ENCODE assay signal across 19 mouse cellular contexts in genomic region chr7:96420045-96420444, GRCm38 (mm10).
DNase-seq lines count a peak whose midpoint lies in the region; ATAC-seq and TF ChIP-seq lines count a peak whose summit lies in the region.
"Had no signal": no experiment of that assay in that cellular context is flagged by ENCODE, and none has a peak within 500 bp of the region (broad histone marks: within the 10 kb centered on the region; RNA-seq: fewer than 3 reads in every experiment).

No protein-coding gene starts in this region.

- H3K36me3 ChIP-seq in kidney, adult 2 months (ENCODE audit: control insufficient read depth, insufficient read depth, low read length): no peaks in the 10 kb centered on the region
- no peaks in the 10 kb centered on the region for H3K36me3 ChIP-seq in kidney, embryonic 14.5 days (ENCODE audit: control insufficient read depth, insufficient read depth, low read length)
- H3K36me3 ChIP-seq: forebrain, embryonic 10.5 days; intestine, embryonic 15.5 days had no signal

- H3K4me1 ChIP-seq in kidney, adult 2 months (ENCODE audit: control insufficient read depth, insufficient read depth, low read length): 0 out of 2 replicates have a peak, but pooled peaks cover 2% of the 10 kb centered on the region
- H3K4me1 ChIP-seq in kidney, embryonic 14.5 days (ENCODE audit: control insufficient read depth, insufficient read depth, low read length): peaks cover 8% of the 10 kb centered on the region

- no peak overlapping the region for H3K9ac ChIP-seq in kidney, embryonic 14.5 days (ENCODE audit: low read depth, low read length)
- H3K9ac ChIP-seq: intestine, embryonic 15.5 days had no signal

- intact Hi-C loops in gastrocnemius, postnatal 14 days (cut with DNase I; ENCODE audit: low total_unique reads): no loop called here

- WGBS in kidney, adult 2 months: 67% methylated on average over 3 of the region's 3 CpGs
- WGBS in kidney, embryonic 14.5 days: 43% methylated on average over 3 of the region's 3 CpGs

- no peaks in the 10 kb centered on the region for H3K9me3 ChIP-seq in kidney, embryonic 14.5 days (ENCODE audit: control insufficient read depth, low read length)
- H3K9me3 ChIP-seq: forebrain, embryonic 10.5 days; intestine, embryonic 15.5 days had no signal

- H3K27ac ChIP-seq in kidney, adult 2 months (ENCODE audit: insufficient read depth, low read depth, low read length): no peak overlapping the region
- no peak overlapping the region for H3K27ac ChIP-seq in kidney, embryonic 14.5 days (ENCODE audit: low read depth, low read length)
- H3K27ac ChIP-seq: forebrain, embryonic 10.5 days; gastrocnemius, adult 2 months; intestine, embryonic 15.5 days had no signal

- no peaks in the 10 kb centered on the region for H3K27me3 ChIP-seq in kidney, adult 2 months (replicated peaks; ENCODE audit: control insufficient read depth, insufficient read depth, low read length)
- no peaks in the 10 kb centered on the region for H3K27me3 ChIP-seq in kidney, embryonic 14.5 days (ENCODE audit: control insufficient read depth, insufficient read depth, low read length)
- H3K27me3 ChIP-seq: CH12.LX; intestine, embryonic 15.5 days had no signal

- no peak for ATAC-seq in kidney, embryonic 14.5 days (ENCODE audit: low FRiP score, low TSS enrichment)
- ATAC-seq: intestine, embryonic 15.5 days; midbrain, embryonic 16.5 days had no signal

- TF ChIP-seq POLR2A in kidney, adult 2 months (IDR thresholded peaks at IDR 0.05; ENCODE audit: low read depth, low read length): no peak

- peak; percentile 9 for DNase-seq in gastrocnemius, postnatal 14 days
- no peak for DNase-seq in gastrocnemius, postnatal 10 days
- DNase-seq in kidney, adult 2 months: peak; percentile 35
- peak; percentile 26 for DNase-seq in kidney, adult 9 months
- peak; percentile 46 for DNase-seq in kidney, postnatal 14 days
- DNase-seq in thymus, postnatal 0 days (ENCODE audit: low spot score): no peak
- DNase-seq in T-cell, adult 2 months (ENCODE audit: low spot score): no peak
- DNase-seq: adrenal gland, adult 2 months; cerebellum, adult 9-11 months; embryo, embryonic 11 days; gastrocnemius, adult 2 months; heart, adult 11 months; liver; thymus, postnatal 36 days had no signal

- no peak for TF ChIP-seq CTCF in kidney, adult 2 months (conservative IDR thresholded peaks at IDR 0.05; ENCODE audit: insufficient read depth, insufficient read length, low read depth, low read length)

- no peak overlapping the region for H3K4me3 ChIP-seq in kidney, adult 2 months (ENCODE audit: insufficient read depth, low read depth, low read length)
- no peak overlapping the region for H3K4me3 ChIP-seq in kidney, embryonic 14.5 days (ENCODE audit: low read length)
- H3K4me3 ChIP-seq: forebrain, embryonic 10.5 days; gastrocnemius, adult 2 months; intestine, embryonic 15.5 days had no signal

- H3K4me2 ChIP-seq in kidney, embryonic 14.5 days (replicated peaks; ENCODE audit: low read depth, low read length): no peak overlapping the region
- H3K4me2 ChIP-seq: intestine, embryonic 15.5 days had no signal

Comparison
In these comparisons a context has a peak if more than half of its experiments do, and no peak if none do; other contexts are left out.
1. DNase-seq: peak in gastrocnemius, postnatal 14 days (single experiment), kidney, adult 2 months (single experiment), kidney, adult 9 months (single experiment) and kidney, postnatal 14 days (single experiment); none in gastrocnemius, postnatal 10 days (single experiment), thymus, postnatal 0 days (single experiment) and T-cell, adult 2 months (single experiment).